Mouse (Mus musculus) adrenal gland (tissue): ENCODE results near the gene Thnsl2.

Experiments
- intact Hi-C: fragments of 180-260 bp; cut with DNase I; formaldehyde crosslinking; loops from one replicate; pipeline ENCODE4 v1.15.1; 2025

Gene Thnsl2

GRCm38 (mm10) chr6:71135031-71135430 lies 9.2 kb downstream of the Thnsl2 start:
- intact Hi-C loops: no loop called here

- intact Hi-C loops: no loop called here
These were observed 10.7 kb downstream of the Thnsl2 start for GRCm38 (mm10) chr6:71133559-71133958.

- intact Hi-C loops: no loop called here
These were observed 13.2 kb downstream of the Thnsl2 start for GRCm38 (mm10) chr6:71131038-71131437.

GRCm38 (mm10) chr6:71130269-71130668 lies 14.0 kb downstream of the Thnsl2 start:
- intact Hi-C loops: no loop called here

GRCm38 (mm10) chr6:71129071-71129470 lies 15.2 kb downstream of the Thnsl2 start:
- intact Hi-C loops: loop anchor here (5.0 kb wide), 2 partner anchors 97 to 172 kb away; partner anchors contain the start of gene Foxi3

GRCm38 (mm10) chr6:71126290-71126689 lies 17.9 kb downstream of the Thnsl2 start:
- intact Hi-C loops: loop anchor here (5.0 kb wide), 2 partner anchors 94 to 169 kb away; partner anchors contain the start of gene Foxi3

GRCm38 (mm10) chr6:71125043-71125893 lies 19.0 kb downstream of the Thnsl2 start:
- intact Hi-C loops: loop anchor here (5.0 kb wide), 2 partner anchors 93 to 168 kb away; partner anchors contain the start of gene Foxi3

GRCm38 (mm10) chr6:71119577-71120254 lies 24.5 kb downstream of the Thnsl2 start:
- intact Hi-C loops: no loop called here

- intact Hi-C loops: no loop called here
These were observed 32.7 kb downstream of the Thnsl2 start for GRCm38 (mm10) chr6:71111419-71112113.

- intact Hi-C loops: no loop called here
These were observed 37.9 kb downstream of the Thnsl2 start for GRCm38 (mm10) chr6:71106170-71106945.

GRCm38 (mm10) chr6:71096126-71096525 lies 48.1 kb downstream of the Thnsl2 start:
- intact Hi-C loops: no loop called here

- intact Hi-C loops: no loop called here
These were observed 49.5 kb downstream of the Thnsl2 start for GRCm38 (mm10) chr6:71094693-71095092.

GRCm38 (mm10) chr6:71093686-71094085 lies 50.6 kb downstream of the Thnsl2 start:
- intact Hi-C loops: no loop called here

- intact Hi-C loops: no loop called here
These were observed 53.8 kb downstream of the Thnsl2 start for GRCm38 (mm10) chr6:71090475-71090874.

GRCm38 (mm10) chr6:71089735-71090134 lies 54.5 kb downstream of the Thnsl2 start:
- intact Hi-C loops: no loop called here

GRCm38 (mm10) chr6:71088992-71089391 lies 55.2 kb downstream of the Thnsl2 start:
- intact Hi-C loops: no loop called here

- intact Hi-C loops: no loop called here
These were observed 60.8 kb downstream of the Thnsl2 start for GRCm38 (mm10) chr6:71083441-71083840.

- intact Hi-C loops: no loop called here
These were observed 62.2 kb downstream of the Thnsl2 start for GRCm38 (mm10) chr6:71082084-71082483.

GRCm38 (mm10) chr6:71081230-71081629 lies 63.0 kb downstream of the Thnsl2 start:
- intact Hi-C loops: no loop called here
